Comparison of ENCODE assay signal across 14 mouse cellular contexts in the genomic region with DNA sequence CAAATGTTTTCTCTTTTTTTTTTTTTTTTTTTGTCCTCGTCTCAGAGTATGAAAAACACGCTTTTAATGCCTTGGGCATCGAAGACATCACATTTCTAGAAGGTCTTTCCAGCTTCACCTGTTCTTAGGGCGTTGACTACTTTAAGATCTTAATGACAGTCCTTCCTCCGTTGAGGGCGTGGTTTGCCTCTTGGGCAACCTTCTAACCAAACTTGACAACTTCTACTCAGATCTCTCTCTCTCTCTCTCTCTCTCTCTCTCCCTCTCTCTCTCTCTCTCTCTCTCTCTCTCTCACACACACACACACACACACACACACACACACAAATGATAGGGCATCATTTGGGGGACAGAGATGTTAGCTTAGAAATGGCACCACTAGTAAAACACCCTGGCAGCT. TPM values are rescaled to one million over a fixed set of nuclear protein-coding genes. Genes with fewer than 3 reads are reported as not detected.
DNase-seq lines count a peak whose midpoint lies in the region; ATAC-seq and TF ChIP-seq lines count a peak whose summit lies in the region.
"Had no signal": no experiment of that assay in that cellular context is flagged by ENCODE, and none has a peak within 500 bp of the region (broad histone marks: within the 10 kb centered on the region; RNA-seq: fewer than 3 reads in every experiment).

No protein-coding gene starts in this region.

- H3K27ac ChIP-seq in heart, embryonic 14.5 days (replicated peaks in 1 of 2; ENCODE audit: control insufficient read depth in 1 of 2, insufficient read depth in 1 of 2, low read depth in 2 of 2, low read length in 2 of 2): peak overlapping the region in 1 of 2 experiments; percentile 62; a peak in 1 of 4 replicates
- no peak overlapping the region for H3K27ac ChIP-seq in stomach, embryonic 14.5 days (ENCODE audit: low read length)
- no peak overlapping the region for H3K27ac ChIP-seq in stomach, postnatal 0 days (replicated peaks)
- no peak overlapping the region for H3K27ac ChIP-seq in limb, embryonic 13.5 days

- TF ChIP-seq CTCF in stomach, postnatal 0 days (IDR thresholded peaks at IDR 0.05; ENCODE audit: low read depth): no peak

- H3K9ac ChIP-seq in heart, embryonic 14.5 days (ENCODE audit: low read length): no peak overlapping the region
- no peak overlapping the region for H3K9ac ChIP-seq in stomach, embryonic 14.5 days (replicated peaks; ENCODE audit: low read depth, low read length)
- H3K9ac ChIP-seq in stomach, postnatal 0 days (ENCODE audit: low read length): no peak overlapping the region
- no peak overlapping the region for H3K9ac ChIP-seq in limb, embryonic 13.5 days

- peaks cover 2 to 10% of the 10 kb centered on the region in 2 experiments; a peak in 3 of 4 replicates for H3K4me1 ChIP-seq in heart, embryonic 14.5 days (ENCODE audit: control insufficient read depth in 2 of 2, insufficient read depth in 2 of 2, low read length in 2 of 2)
- H3K4me1 ChIP-seq in stomach, embryonic 14.5 days (ENCODE audit: control insufficient read depth, insufficient read depth, low read length): no peaks in the 10 kb centered on the region
- H3K4me1 ChIP-seq in stomach, postnatal 0 days (replicated peaks; ENCODE audit: control insufficient read depth, insufficient read depth): 0 out of 2 replicates have a peak, but pooled peaks cover 2% of the 10 kb centered on the region
- H3K4me1 ChIP-seq in limb, embryonic 13.5 days: peaks cover 15% of the 10 kb centered on the region

- ATAC-seq in heart, embryonic 14.5 days (ENCODE audit: insufficient number of reproducible peaks, insufficient read depth, low FRiP score, low read depth): no peak
- no peak for ATAC-seq in stomach, embryonic 14.5 days (ENCODE audit: insufficient number of reproducible peaks, insufficient read depth, low FRiP score, low read depth)
- ATAC-seq in stomach, postnatal 0 days (ENCODE audit: low FRiP score, low TSS enrichment): no peak
- ATAC-seq in limb, embryonic 13.5 days (ENCODE audit: low FRiP score, low read depth): no peak

- H3K4me2 ChIP-seq in heart, embryonic 14.5 days (ENCODE audit: low read length): peak overlapping the region; percentile 71
- H3K4me2 ChIP-seq in stomach, embryonic 14.5 days (replicated peaks; ENCODE audit: low read depth, low read length): 0 out of 2 replicates have a peak overlapping the region, but pooled peaks have one; percentile 43
- H3K4me2 ChIP-seq in stomach, postnatal 0 days (replicated peaks; ENCODE audit: low read depth): no peak overlapping the region
- H3K4me2 ChIP-seq in limb, embryonic 13.5 days (replicated peaks): peak overlapping the region; percentile 68; the same call in 1 of the 2 replicates

- no peak overlapping the region for H3K4me3 ChIP-seq in heart, embryonic 14.5 days (ENCODE audit: control insufficient read depth in 1 of 2, insufficient read depth in 1 of 2, low read depth in 1 of 2, low read length in 2 of 2)
- H3K4me3 ChIP-seq in stomach, embryonic 14.5 days (ENCODE audit: low read depth, low read length): no peak overlapping the region
- H3K4me3 ChIP-seq in stomach, postnatal 0 days (ENCODE audit: low read depth, low read length): no peak overlapping the region
- H3K4me3 ChIP-seq in limb, embryonic 13.5 days: no peak overlapping the region

- 0 out of 2 replicates have a peak, but pooled peaks cover 2% of the 10 kb centered on the region for H3K36me3 ChIP-seq in heart, embryonic 14.5 days (ENCODE audit: control insufficient read depth, insufficient read depth, low read length)
- no peaks in the 10 kb centered on the region for H3K36me3 ChIP-seq in stomach, embryonic 14.5 days (ENCODE audit: control insufficient read depth, insufficient read depth, low read length)
- H3K36me3 ChIP-seq in stomach, postnatal 0 days (ENCODE audit: control insufficient read depth, insufficient read depth, low read length): no peaks in the 10 kb centered on the region
- H3K36me3 ChIP-seq in limb, embryonic 13.5 days: no peaks in the 10 kb centered on the region
- H3K36me3 ChIP-seq: neural tube, embryonic 12.5 days had no signal

- H3K27me3 ChIP-seq in heart, embryonic 14.5 days (ENCODE audit: control insufficient read depth, insufficient read depth, low read length): no peaks in the 10 kb centered on the region
- no peaks in the 10 kb centered on the region for H3K27me3 ChIP-seq in stomach, embryonic 14.5 days (ENCODE audit: control insufficient read depth, insufficient read depth, low read length)
- no peaks in the 10 kb centered on the region for H3K27me3 ChIP-seq in stomach, postnatal 0 days (ENCODE audit: control insufficient read depth, insufficient read depth, low read length)
- no peaks in the 10 kb centered on the region for H3K27me3 ChIP-seq in limb, embryonic 13.5 days
- H3K27me3 ChIP-seq: neural tube, embryonic 12.5 days had no signal

- H3K9me3 ChIP-seq in heart, embryonic 14.5 days (ENCODE audit: control insufficient read depth, low read length): no peaks in the 10 kb centered on the region
- H3K9me3 ChIP-seq in stomach, embryonic 14.5 days (ENCODE audit: control insufficient read depth, low read depth, low read length): no peaks in the 10 kb centered on the region
- no peaks in the 10 kb centered on the region for H3K9me3 ChIP-seq in stomach, postnatal 0 days (ENCODE audit: control insufficient read depth, low read length)
- no peaks in the 10 kb centered on the region for H3K9me3 ChIP-seq in limb, embryonic 13.5 days
- H3K9me3 ChIP-seq: neural tube, embryonic 12.5 days had no signal

- no peak for DNase-seq in heart, adult 8-10 months (ENCODE audit: low spot score)
- no peak for DNase-seq in stomach, postnatal 0 days (ENCODE audit: low spot score)
- DNase-seq in gastrocnemius, adult 8-10 months (ENCODE audit: low spot score in 2 of 2): no peak
- DNase-seq in adrenal gland, postnatal 14 days: no peak
- DNase-seq in B cell, adult 2 months: no peak
- DNase-seq: cerebellum, adult 11-12 months; heart, postnatal 36 days; kidney, postnatal 10 days had no signal

- WGBS in heart, embryonic 14.5 days: 67% methylated on average over 6 of the region's 6 CpGs
- WGBS in stomach, embryonic 14.5 days: 68% methylated on average over 6 of the region's 6 CpGs
- WGBS in stomach, postnatal 0 days: 69% methylated on average over 6 of the region's 6 CpGs
- 72% methylated on average over 6 of the region's 6 CpGs for WGBS in limb, embryonic 13.5 days

- no peak for TF ChIP-seq EP300 in stomach, postnatal 0 days (optimal IDR thresholded peaks at IDR 0.05)

RNA-seq across cellular contexts. Expression of gene Copg2, which starts 0.9 kb away (rescaled TPM):
- polyA plus RNA-seq in heart, embryonic 14.5 days (2014; fragmentation: Nextera tagmentation; extraction: Ambion mirVana): 31.0 and 31.7 TPM in 2 replicates
- 10 to 100 TPM; 38.2 to 41.3 (median 39.9) TPM for total RNA-seq in heart, adult 8-10 months (2022)
- 28.7 and 30.5 TPM in 2 replicates for polyA plus RNA-seq in stomach, embryonic 14.5 days (2014; fragmentation: Nextera tagmentation; extraction: Ambion mirVana)
- 15.4 and 16.4 TPM in 2 replicates for polyA plus RNA-seq in stomach, postnatal 0 days (2015; fragmentation: Nextera tagmentation; extraction: Ambion mirVana)
- polyA plus RNA-seq in limb, embryonic 13.5 days (2015; fragmentation: Nextera tagmentation; extraction: Ambion mirVana): 24.3 and 27.6 TPM in 2 replicates
- total RNA-seq in gastrocnemius, adult 8-10 months (2022): 10 to 100 TPM; 13.0 to 14.5 (median 13.4) TPM
- 50.1 and 51.5 TPM in 2 replicates for total RNA-seq in adrenal gland, postnatal 14 days (2021)

RNA-seq across cellular contexts. Expression of gene Tsga13, which starts 17.9 kb away (rescaled TPM):
- polyA plus RNA-seq in heart, embryonic 14.5 days (2014; fragmentation: Nextera tagmentation; extraction: Ambion mirVana): 0.34 and 0.35 TPM in 2 replicates
- total RNA-seq in heart, adult 8-10 months (2022): not detected
- not detected in 2 replicates for polyA plus RNA-seq in stomach, embryonic 14.5 days (2014; fragmentation: Nextera tagmentation; extraction: Ambion mirVana)
- 0.22 and 0.23 TPM in 2 replicates for polyA plus RNA-seq in stomach, postnatal 0 days (2015; fragmentation: Nextera tagmentation; extraction: Ambion mirVana)
- polyA plus RNA-seq in limb, embryonic 13.5 days (2015; fragmentation: Nextera tagmentation; extraction: Ambion mirVana): 0.25 TPM in 1 of 2 replicates, not detected in the other
- not detected for total RNA-seq in gastrocnemius, adult 8-10 months (2022)
- not detected in 2 replicates for total RNA-seq in adrenal gland, postnatal 14 days (2021)
- total RNA-seq: adrenal gland, adult 18-20 months; heart, postnatal 36 days; megakaryocyte-erythroid progenitor cell, adult 5-6 weeks had no signal
- polyA plus RNA-seq: neural tube, embryonic 12.5 days had no signal
